Comparison of ENCODE assay signal across 16 mouse cellular contexts in the genomic region with DNA sequence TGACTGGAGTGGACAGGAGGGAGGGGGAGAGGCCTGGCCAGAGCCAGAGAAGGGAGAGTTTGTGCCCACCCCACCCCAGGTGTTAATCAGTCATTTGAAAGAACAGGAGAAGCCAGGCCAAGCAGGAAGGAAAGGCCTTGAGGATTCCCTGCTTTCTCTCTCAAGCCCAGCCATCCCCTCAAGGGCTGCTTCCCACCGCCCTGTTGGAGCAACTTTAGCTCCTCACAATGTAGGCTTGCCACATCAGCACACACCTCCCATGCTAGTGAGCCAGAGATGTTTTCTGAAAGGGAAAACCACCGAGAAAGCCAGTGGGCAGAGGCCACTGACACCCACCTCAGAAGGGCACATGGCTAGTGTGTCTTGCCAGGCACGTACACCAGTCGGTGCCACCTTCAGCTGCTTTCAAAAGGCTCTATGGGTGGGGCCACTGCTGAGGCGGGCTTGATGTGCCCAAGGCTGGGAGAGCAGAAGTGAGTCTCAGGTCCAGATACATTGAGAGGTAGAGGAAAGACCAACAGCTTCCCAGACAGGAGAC. TPM values are rescaled to one million over a fixed set of nuclear protein-coding genes. Genes with fewer than 3 reads are reported as not detected.
"Had no signal": no experiment of that assay in that cellular context is flagged by ENCODE, and none has a peak within 500 bp of the region (broad histone marks: within the 10 kb centered on the region; RNA-seq: fewer than 3 reads in every experiment).

No protein-coding gene starts in this region.

RNA-seq across cellular contexts. Expression of a gene that starts 28.7 kb away (rescaled TPM):
- total RNA-seq: granulocyte monocyte progenitor cell, adult 5-6 weeks had no signal
- polyA plus RNA-seq: embryonic facial prominence, embryonic 10.5 days; embryonic facial prominence, embryonic 11.5 days; embryonic facial prominence, embryonic 12.5 days; embryonic facial prominence, embryonic 13.5 days; forebrain, embryonic 10.5 days; forebrain, embryonic 11.5 days; forebrain, embryonic 12.5 days; forebrain, embryonic 13.5 days; forebrain, embryonic 14.5 days; forebrain, embryonic 15.5 days; forebrain, embryonic 16.5 days; heart, embryonic 10.5 days; heart, embryonic 11.5 days had no signal

RNA-seq across cellular contexts. Expression of a gene that starts 44.6 kb away (rescaled TPM):
- total RNA-seq: common myeloid progenitor, adult 5-6 weeks; granulocyte monocyte progenitor cell, adult 5-6 weeks had no signal
- polyA plus RNA-seq: embryonic facial prominence, embryonic 10.5 days; embryonic facial prominence, embryonic 11.5 days; erythroblast, embryonic 14.5 days; forebrain, embryonic 10.5 days had no signal
